Mouse (Mus musculus) liver, adult (tissue): ENCODE measurements around the gene Zc3h15.

Experiments
- GATA4 ChIP-seq: IDR thresholded peaks from 2 replicates; pipeline ENCODE4 v1.6.1; 2014; ENCODE audit warnings: mild to moderate bottlenecking, low read length; ENCODE audit not compliant: insufficient replicate concordance

Gene Zc3h15

DNA sequence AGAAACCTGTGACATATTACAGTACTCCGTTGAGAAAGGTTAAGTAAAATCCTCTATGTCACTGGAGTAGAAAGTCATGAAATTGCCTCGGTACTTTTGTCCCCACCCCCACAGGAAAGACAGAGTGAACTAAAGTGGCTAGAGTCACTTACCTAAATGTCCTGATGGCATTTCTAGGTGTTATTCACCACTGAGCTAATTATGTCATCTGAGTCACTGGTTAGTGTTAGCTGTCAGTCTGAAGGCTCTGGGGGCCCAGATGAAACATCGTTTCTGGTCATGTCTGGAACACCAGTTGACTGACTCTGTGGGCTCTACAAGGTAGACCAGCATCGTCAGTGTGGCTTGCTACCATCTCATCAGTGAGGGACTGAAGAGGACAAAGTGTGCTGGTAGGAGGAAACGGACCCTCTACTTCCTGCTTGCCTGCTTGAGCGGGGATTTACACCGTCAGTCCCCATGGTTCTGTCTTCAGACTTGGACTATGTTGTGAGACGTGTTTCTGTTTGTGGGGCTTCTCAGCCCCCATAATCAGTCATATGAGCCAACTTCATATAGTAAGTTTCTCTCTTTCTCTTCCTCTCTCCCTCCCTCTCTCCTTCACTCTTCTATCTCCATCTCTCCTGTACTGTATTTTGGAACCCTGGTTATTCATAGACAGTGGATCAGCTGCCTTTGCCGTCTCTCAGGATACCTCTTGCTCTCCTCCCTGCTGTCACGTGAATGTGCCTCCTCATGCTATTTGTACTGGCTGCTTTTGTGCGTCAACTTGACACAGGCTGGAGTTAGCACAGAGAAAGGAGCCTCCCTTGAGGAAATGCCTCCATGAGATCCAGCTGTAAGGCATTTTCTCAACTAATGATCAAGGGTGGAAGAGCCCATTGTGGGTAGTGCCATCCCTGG lies 51.4 kb downstream of the Zc3h15 start:
- TF ChIP-seq GATA4, result no peak

GRCm38 (mm10) chr2:83698484-83698883 lies 54.2 kb downstream of the Zc3h15 start:
- no peak for TF ChIP-seq GATA4

DNA sequence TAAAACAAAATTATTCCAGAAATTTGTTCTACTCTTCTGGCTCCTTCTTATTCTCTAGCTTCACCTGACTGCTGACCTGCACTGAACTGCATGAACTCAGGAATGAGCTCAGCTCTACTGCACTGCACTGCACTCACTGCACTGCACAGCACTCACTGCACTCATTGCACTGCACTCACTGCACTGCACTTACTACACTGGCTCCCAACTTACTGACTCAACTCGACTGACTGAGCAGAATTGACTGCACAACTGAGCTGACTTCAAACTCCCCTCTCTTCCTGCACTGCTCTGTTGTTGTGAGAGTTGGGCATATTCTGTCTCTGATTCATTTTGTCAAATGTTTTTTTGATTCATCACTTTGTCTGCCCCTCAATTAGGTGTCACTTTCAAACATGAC lies 55.1 kb downstream of the Zc3h15 start:
- no peak for TF ChIP-seq GATA4

- TF ChIP-seq GATA4, result no peak
Measured at GRCm38 (mm10) chr2:83700667-83701066, 56.4 kb downstream of the Zc3h15 start.

DNA sequence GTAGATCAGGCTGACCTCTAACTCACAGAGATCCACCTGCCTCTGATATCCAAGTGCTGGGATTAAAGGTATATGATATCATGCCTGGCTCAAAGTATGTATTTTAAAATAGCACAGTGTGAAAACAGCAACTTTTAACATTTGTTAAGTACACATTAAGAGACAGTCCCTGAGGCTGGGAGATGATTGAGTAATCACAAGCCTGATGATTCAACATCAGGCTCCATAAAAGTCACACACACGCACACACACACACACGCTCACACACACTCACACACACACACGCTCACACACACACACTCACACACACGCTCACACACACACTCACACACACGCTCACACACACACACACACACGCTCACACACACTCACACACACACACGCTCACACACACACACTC lies 58.2 kb downstream of the Zc3h15 start:
- TF ChIP-seq GATA4, result no peak

DNA sequence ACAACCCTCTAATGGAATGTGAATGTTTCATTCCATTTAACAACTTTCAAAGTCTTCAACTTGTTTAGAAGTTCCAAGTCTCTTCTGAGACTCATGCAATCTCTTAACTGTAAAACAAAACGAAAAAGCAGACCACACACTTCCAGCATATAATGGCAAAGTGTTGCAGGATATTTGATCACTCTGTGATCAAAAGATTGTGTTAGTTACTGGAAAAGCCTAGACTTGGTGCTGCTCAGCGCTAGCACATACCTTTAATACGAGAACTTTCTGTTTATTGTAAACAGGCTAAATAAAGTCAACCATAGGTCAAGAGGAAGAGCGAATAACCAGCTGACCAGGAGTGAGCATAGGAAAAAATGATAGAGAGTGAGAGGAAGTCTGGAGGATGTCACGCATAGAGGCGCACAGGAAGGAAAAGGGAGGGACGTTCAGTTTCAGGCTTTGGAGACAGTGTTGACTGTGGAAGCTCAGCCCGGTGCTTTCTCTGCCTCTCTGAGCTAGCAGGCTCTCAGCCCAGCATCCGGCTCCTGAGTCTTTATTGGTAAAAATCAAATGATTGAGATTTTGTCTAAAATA lies 61.4 kb downstream of the Zc3h15 start:
- no peak for TF ChIP-seq GATA4

DNA sequence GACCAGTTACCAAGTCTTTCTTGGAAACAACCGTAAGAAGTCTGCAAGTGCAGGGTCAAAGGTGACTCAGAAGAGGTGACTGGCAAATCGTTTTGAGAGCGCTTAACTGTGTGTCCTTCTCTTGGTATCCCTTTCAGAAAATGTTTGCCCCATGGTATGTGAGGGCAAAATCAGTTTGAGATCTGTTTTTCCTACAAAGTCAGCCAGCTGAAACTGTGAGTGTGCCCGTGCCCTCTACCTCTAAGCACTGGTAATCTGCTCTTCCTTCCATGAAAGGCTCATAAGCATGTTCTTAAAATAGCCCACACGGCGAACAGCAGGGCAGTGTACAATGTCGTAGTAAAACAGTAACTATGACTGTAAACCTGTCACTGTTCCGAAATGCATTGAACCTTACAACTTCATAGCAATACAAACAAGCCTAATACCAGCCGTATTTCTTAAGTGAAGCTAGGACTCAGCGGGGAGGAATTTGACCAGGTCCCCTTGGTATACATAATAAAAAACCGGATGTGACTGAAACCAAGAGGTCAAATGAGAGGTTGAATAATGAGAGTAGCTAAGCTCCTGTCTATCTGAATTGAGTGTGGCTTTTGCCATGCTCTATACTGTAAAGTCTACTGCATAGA lies 65.8 kb downstream of the Zc3h15 start:
- TF ChIP-seq GATA4, result no peak

DNA sequence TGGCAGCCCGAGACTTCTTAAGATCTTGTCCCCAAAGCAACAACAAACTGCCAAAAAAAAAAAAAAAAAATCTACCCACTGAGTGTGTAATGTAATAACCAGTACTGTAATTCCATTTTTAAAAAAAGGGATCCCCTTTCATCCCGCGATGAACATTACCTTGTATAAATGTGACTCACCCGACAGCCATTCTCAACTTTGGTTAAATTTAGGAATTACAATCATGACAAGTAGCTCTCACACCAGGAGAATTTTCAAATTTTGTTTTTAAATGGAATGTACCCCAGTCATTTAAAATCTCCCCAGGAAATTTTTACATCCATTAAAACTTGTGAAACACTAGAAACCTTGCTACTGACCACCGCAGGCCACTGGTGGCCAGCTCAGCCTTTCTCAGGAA lies 69.7 kb downstream of the Zc3h15 start:
- TF ChIP-seq GATA4, result no peak
